Mouse (Mus musculus): Measurements from ENCODE around the gene Gale. TPM values are rescaled to one million over a fixed set of nuclear protein-coding genes. Genes with fewer than 3 reads are reported as not detected.
A peak's percentile ranks its signal among the peaks of the same experiment; 100 is the strongest.

Gene Gale
- polyA plus RNA-seq, 1 experiment = 12.7 TPM

GRCm38 (mm10) chr4:135966283-135966682 lies 2.8 kb downstream of the Gale start:
- Histone ChIP-seq H3K4me3 (ENCODE audit: insufficient read depth, low read length) (no peak overlapping the region), H3K27ac (ENCODE audit: insufficient read depth, low read length) (no peak overlapping the region), H3K4me1 (ENCODE audit: control insufficient read depth, insufficient read depth, low read length) (no peaks in the 10 kb centered on the region; the same call in 1 of the 2 replicates)
- no peak for TF ChIP-seq POLR2A (IDR thresholded peaks at IDR 0.05; ENCODE audit: low read depth, low read length)
- TF ChIP-seq CTCF (IDR thresholded peaks at IDR 0.05; ENCODE audit: borderline replicate concordance, insufficient read depth, low read length) = no peak

- no peak for TF ChIP-seq POLR2A (IDR thresholded peaks at IDR 0.05; ENCODE audit: low read depth, low read length)
- TF ChIP-seq CTCF (IDR thresholded peaks at IDR 0.05; ENCODE audit: borderline replicate concordance, insufficient read depth, low read length) = no peak
- no peaks in the 10 kb centered on the region; the same call in 1 of the 2 replicates for H3K4me1 ChIP-seq (ENCODE audit: control insufficient read depth, insufficient read depth, low read length)
- no peak overlapping the region for H3K4me3 ChIP-seq (ENCODE audit: insufficient read depth, low read length)
- H3K27ac ChIP-seq (ENCODE audit: insufficient read depth, low read length) = no peak overlapping the region
Observed at GRCm38 (mm10) chr4:135967086-135967760, 3.7 kb downstream of the Gale start.

GRCm38 (mm10) chr4:135968271-135968869 lies 4.8 kb downstream of the Gale start:
- H3K27ac ChIP-seq (ENCODE audit: insufficient read depth, low read length) = no peak overlapping the region
- no peak for TF ChIP-seq CTCF (IDR thresholded peaks at IDR 0.05; ENCODE audit: borderline replicate concordance, insufficient read depth, low read length)
- H3K4me1 ChIP-seq (ENCODE audit: control insufficient read depth, insufficient read depth, low read length) = peaks cover 2% of the 10 kb centered on the region; the same call in 1 of the 2 replicates
- no peak overlapping the region for H3K4me3 ChIP-seq (ENCODE audit: insufficient read depth, low read length)

GRCm38 (mm10) chr4:135969070-135969750 lies 5.7 kb downstream of the Gale start:
- Histone ChIP-seq H3K27ac (ENCODE audit: insufficient read depth, low read length) (no peak overlapping the region), H3K4me3 (ENCODE audit: insufficient read depth, low read length) (no peak overlapping the region), H3K4me1 (ENCODE audit: control insufficient read depth, insufficient read depth, low read length) (peaks cover 3% of the 10 kb centered on the region; the same call in 1 of the 2 replicates)
- no peak for TF ChIP-seq CTCF (IDR thresholded peaks at IDR 0.05; ENCODE audit: borderline replicate concordance, insufficient read depth, low read length)
- TF ChIP-seq POLR2A (IDR thresholded peaks at IDR 0.05; ENCODE audit: low read depth, low read length) = no peak

GRCm38 (mm10) chr4:135970585-135970984 lies 7.1 kb downstream of the Gale start:
- H3K4me3 ChIP-seq (ENCODE audit: insufficient read depth, low read length) = no peak overlapping the region
- H3K27ac ChIP-seq (ENCODE audit: insufficient read depth, low read length) = no peak overlapping the region

GRCm38 (mm10) chr4:135971805-135972555 lies 8.5 kb downstream of the Gale start:
- Histone ChIP-seq H3K4me1 (ENCODE audit: control insufficient read depth, insufficient read depth, low read length) (peaks cover 3% of the 10 kb centered on the region; the same call in 1 of the 2 replicates), H3K4me3 (ENCODE audit: insufficient read depth, low read length) (peak overlapping the region; percentile 93), H3K27ac (ENCODE audit: insufficient read depth, low read length) (no peak overlapping the region)
- TF ChIP-seq POLR2A (IDR thresholded peaks at IDR 0.05; ENCODE audit: low read depth, low read length) = no peak; the same call in 1 of the 2 replicates
- TF ChIP-seq CTCF (IDR thresholded peaks at IDR 0.05; ENCODE audit: borderline replicate concordance, insufficient read depth, low read length) = no peak

More at GRCm38 (mm10) chr4:135970585-135970984, 7.1 kb downstream of the Gale start:
- peaks cover 3% of the 10 kb centered on the region; the same call in 1 of the 2 replicates for H3K4me1 ChIP-seq (ENCODE audit: control insufficient read depth, insufficient read depth, low read length)
- TF ChIP-seq CTCF (IDR thresholded peaks at IDR 0.05; ENCODE audit: borderline replicate concordance, insufficient read depth, low read length) (no peak), POLR2A (IDR thresholded peaks at IDR 0.05; ENCODE audit: low read depth, low read length) (no peak)

GRCm38 (mm10) chr4:135972556-135972906 lies 9.0 kb downstream of the Gale start, which contains the start of gene Lypla2:
Gene Lypla2 (minus strand): TSS chr4:135972626.
- Histone ChIP-seq H3K4me3 (ENCODE audit: insufficient read depth, low read length) (peak within 1 kb of the TSS; percentile 93), H3K27ac (ENCODE audit: insufficient read depth, low read length) (no peak within 1 kb of the TSS), H3K4me1 (ENCODE audit: control insufficient read depth, insufficient read depth, low read length) (peaks cover 3% of the 10 kb centered on the region; the same call in 1 of the 2 replicates)
- TF ChIP-seq POLR2A (IDR thresholded peaks at IDR 0.05; ENCODE audit: low read depth, low read length) (peak; percentile 82; the same call in 1 of the 2 replicates), CTCF (IDR thresholded peaks at IDR 0.05; ENCODE audit: borderline replicate concordance, insufficient read depth, low read length) (no peak)

- TF ChIP-seq CTCF (IDR thresholded peaks at IDR 0.05; ENCODE audit: borderline replicate concordance, insufficient read depth, low read length) (no peak), POLR2A (IDR thresholded peaks at IDR 0.05; ENCODE audit: low read depth, low read length) (no peak)
- Histone ChIP-seq H3K4me3 (ENCODE audit: insufficient read depth, low read length) (peak overlapping the region; percentile 93), H3K27ac (ENCODE audit: insufficient read depth, low read length) (no peak overlapping the region), H3K4me1 (ENCODE audit: control insufficient read depth, insufficient read depth, low read length) (peaks cover 3% of the 10 kb centered on the region; the same call in 1 of the 2 replicates)
Observed at GRCm38 (mm10) chr4:135972911-135973811, 9.6 kb downstream of the Gale start.

All from embryonic fibroblast, embryonic 13.5 days (primary cell).